Mouse (Mus musculus): ENCODE results near the gene Ccdc106. TPM values are rescaled to one million over a fixed set of nuclear protein-coding genes. Genes with fewer than 3 reads are reported as not detected.

The Ccdc106 gene
- polyA plus RNA-seq (2015; fragmentation: Nextera tagmentation; extraction: Ambion mirVana): 0.22 and 1.5 TPM in 2 replicates

GRCm38 (mm10) chr7:5020000-5020681 lies at the start of gene Ccdc106, which contains the start of gene Zfp865:
Gene Ccdc106, plus strand, starts transcription at chr7:5020553.
Gene Zfp865, plus strand, starts transcription at chr7:5020376.

GRCm38 (mm10) chr7:4971068-4971467 lies 49.3 kb upstream of the Ccdc106 start, which contains the start of gene Sbk3:
Gene Sbk3, minus strand, starts transcription at chr7:4971168.

DNA sequence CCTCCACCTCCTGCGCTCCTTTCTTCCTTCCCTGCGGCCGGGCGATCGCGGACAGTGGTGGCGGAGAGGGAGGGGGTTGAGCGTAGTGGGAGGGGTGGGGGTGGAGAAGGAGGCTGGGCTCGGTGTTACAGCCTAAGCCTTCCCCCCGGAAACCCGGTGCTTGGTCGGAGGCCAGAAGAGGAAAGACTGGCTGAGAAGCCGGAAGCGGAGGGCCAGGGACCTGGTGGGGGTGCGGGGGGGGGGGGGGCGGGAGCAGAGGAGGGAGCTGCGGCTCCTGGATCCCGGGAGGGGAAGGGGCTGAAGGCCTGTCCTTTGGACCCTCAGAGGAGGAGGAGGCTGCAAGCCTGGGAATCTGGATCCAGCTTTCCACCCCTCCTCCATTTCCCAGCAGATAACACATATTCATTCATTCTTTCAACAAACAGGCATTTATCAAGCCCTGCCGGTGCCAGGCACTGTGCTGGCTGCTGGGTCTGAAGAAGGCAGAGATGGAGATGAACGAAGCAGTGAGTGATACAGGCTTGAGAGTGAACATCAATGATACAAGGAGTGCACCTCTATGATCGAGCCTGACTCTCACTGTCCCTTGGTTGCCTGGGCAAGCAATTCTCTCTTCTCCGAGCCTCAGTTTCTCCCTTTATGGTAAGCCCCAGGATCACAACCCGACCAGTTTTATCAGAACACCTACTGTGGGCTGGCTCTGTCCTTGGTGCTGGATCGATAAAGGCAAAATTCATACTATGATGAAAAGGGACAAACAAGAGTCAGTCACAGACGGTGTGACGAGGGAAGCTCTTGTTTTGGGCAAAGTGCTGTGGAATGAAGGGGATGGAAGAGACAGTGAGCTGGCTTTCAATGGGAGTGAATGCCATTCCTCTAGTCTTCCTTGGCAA lies 24.1 kb upstream of the Ccdc106 start, which contains the start of gene Zfp579:
Zfp579 (minus strand) TSS at position 156 of the 893 bp plus-strand sequence.

DNA sequence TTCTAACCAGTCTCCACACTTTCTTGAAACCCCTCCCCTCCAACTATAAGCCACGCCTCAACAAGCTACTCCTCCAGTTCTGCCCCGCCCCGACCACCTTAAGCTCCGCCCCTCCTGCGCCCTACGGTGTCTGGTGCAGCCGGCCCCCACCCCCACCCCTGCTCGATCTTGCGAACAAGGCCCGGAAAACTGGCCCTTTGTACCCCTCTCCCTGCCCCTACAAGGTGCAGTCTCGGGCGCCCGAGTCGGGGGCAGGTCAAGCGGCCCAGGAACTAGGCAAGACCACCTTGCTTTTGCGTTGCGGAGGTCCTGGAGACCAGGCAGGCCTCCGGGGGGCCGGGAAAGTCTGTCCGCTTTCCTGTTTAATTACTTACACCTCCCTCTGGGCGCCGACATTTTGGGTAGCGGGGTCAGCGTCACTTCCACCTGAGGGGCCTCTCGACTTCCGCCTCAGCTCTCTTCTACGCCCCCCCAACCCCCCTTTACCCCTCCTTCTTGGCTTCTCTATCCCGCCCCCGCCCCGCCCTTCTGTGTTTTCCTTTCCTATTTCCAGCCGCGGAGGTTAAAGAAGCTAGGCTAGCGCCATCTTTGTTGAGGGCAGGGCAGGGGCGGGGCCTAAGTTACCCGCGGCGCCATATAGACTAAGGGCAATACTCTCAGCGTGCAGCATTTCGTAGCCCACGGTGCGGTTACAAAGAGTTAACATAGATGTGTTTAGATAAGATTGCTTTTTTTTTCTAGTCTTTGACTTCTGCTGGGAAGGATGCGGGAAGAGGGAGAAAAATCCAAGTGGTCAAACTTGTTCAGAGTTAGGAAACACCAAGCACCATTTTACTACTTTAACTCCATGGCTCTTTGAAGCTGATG lies 5.9 kb upstream of the Ccdc106 start, which contains the start of the genes Zfp524 and Fiz1:
Zfp524 (plus strand) TSS at position 165 of the 867 bp plus-strand sequence.
Fiz1 (minus strand) TSS at position 447 of the 867 bp plus-strand sequence.

DNA sequence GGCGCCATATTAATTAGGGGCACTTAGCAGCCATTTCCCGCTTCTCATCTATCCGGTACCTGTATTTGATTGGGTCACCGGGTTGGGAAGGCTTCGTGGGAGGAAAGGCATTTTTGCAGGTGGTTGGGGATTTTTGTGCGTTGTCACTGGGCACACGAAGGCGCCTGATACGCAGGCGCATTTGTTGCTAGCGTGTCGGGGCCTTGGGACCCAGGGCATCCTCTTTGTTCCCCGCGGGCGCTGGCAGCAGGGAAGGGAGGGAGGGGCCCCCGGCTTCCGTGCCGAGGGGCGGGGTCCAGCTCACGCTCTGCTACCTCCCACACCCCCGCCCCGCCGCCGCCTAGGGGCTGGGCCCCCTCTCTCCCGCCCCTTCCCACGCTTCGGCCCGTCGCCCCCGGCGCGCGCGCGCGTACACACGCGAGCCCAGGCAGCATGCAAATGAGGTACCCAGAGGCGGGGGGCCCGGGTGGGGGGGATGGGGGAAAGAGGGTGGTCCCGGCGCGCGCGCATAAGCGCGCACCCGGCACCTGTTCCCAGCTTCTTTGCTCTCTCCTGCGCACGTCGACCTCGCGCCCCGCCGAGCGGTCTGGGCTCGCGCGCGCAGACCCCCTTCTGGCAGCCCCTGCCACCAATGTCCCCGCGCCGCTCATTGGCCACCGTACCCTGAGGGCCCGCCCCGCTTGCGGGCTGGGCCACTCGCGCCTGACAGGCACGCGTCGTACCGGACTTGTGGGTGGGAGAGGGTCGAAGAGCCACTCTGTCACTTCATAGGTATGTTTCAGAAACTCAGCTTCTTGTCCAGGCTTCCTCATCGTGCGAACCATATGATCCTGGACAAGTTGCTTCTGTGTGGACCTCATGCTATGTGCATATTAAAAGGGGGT lies 5.0 kb upstream of the Ccdc106 start, which contains the start of gene Gm44973:
Gm44973 (plus strand) TSS at position 379 of the 884 bp plus-strand sequence.

DNA sequence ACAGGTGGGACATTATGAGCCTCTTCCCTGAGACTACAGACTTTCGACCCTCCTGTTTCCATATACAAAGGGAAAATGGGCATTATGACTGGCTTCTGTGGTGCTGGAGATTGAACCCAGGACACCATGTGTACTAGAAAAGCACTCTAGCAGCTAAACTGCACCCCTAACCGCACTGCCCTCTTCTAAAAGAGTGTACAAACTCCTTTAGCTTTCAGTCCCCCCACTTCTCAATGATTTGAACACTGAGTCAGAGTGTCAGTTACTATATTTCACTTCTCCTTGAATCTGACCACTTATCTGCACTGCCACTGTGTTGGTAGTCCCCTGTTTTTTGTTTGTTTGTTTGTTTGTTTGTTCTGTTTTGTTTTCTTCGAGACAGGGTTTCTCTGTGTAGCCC lies 13.5 kb downstream of the Ccdc106 start, which contains the start of gene 4632433K11Rik:
4632433K11Rik (plus strand) TSS at position 301 of the 400 bp plus-strand sequence.

DNA sequence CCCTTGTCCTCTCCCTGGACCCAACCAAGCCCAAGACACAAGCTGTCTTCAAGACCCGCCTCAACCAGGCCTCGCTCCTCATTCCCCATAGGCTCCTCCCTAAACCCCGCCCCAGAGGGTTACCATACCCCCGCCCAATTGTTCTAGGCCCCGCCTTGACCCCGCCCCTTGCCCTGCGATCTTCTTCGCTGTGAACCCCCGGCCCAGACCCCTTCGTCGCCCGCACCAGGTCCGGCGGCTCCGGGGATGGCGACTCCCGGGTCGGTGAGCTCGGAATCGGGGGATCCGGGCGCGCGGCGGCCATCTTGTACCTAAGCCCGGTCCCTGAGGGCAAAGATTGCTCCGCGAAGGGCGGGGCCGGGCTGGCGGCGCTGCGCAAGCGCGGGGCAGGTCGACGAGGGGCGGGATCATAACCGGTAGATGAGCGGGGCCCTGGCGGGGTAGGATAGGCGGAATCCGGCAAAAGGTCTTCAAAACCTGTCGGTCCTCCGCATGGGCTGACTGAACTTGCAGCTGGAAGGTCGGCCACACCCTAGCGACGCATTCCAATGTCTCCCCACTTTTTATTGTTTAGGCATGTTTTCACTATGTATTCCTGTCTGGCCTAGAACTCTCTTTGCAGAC lies 17.9 kb downstream of the Ccdc106 start, which contains the start of gene Zfp784:
Zfp784 (minus strand) TSS at position 338 of the 624 bp plus-strand sequence.

GRCm38 (mm10) chr7:5051193-5052192 lies 31.1 kb downstream of the Ccdc106 start, which contains the start of gene Zfp580:
Gene Zfp580, plus strand, starts transcription at chr7:5051538.

DNA sequence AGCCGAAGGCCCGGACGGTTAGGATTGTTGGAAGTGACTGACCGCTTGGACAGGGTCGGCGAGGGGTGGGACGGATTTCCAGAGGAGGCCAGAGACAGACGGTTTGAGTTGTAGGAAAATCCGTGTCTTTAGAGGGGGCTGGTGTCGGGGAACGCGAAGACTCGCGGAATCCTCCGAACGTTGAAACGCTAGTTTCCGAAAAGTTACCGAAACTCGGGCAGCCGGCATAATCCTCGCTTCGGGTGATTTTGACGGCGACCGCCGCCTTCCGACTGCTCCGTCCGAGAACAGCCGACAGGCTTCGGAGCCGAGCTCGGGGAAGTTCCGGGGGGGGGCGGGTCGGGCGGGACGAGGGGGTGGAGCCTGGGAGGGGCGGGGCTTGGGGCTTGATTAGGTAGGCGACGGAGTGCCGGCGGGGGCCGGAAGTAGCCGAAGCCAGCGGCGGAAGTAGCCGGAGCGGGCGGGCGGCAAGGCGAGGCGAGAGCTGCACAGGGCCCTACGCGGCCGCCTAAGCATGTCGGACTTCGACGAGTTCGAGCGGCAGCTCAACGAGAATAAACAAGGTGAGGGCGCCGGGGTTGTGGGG lies 41.5 kb downstream of the Ccdc106 start, which contains the start of gene U2af2:
U2af2 (plus strand) TSS at position 370 of the 586 bp plus-strand sequence.

GRCm38 (mm10) chr7:5080010-5080751 lies 59.8 kb downstream of the Ccdc106 start, which contains the start of gene Epn1:
Gene Epn1, plus strand, starts transcription at chr7:5080235.

Other genes with a start within 250 kb of the Ccdc106 start
- gene Fam71e2, start 249.3 kb upstream of the Ccdc106 start, polyA plus RNA-seq (2015; fragmentation: Nextera tagmentation; extraction: Ambion mirVana): not detected in 2 replicates
- 0.09 TPM in 1 of 2 replicates, not detected in the other for gene Il11, start 237.7 kb upstream of the Ccdc106 start, polyA plus RNA-seq (2015; fragmentation: Nextera tagmentation; extraction: Ambion mirVana)
- not detected in 2 replicates for gene Tmem190, start 237.6 kb upstream of the Ccdc106 start, polyA plus RNA-seq (2015; fragmentation: Nextera tagmentation; extraction: Ambion mirVana)
- 8.2 and 8.9 TPM in 2 replicates for gene Tmem238, start 230.9 kb upstream of the Ccdc106 start, polyA plus RNA-seq (2015; fragmentation: Nextera tagmentation; extraction: Ambion mirVana)
- 262 and 278 TPM in 2 replicates for gene Rpl28, start 227.7 kb upstream of the Ccdc106 start, polyA plus RNA-seq (2015; fragmentation: Nextera tagmentation; extraction: Ambion mirVana)
- 106 and 115 TPM in 2 replicates for gene Ube2s, start 208.0 kb upstream of the Ccdc106 start, polyA plus RNA-seq (2015; fragmentation: Nextera tagmentation; extraction: Ambion mirVana)
- gene Shisa7, start 175.9 kb upstream of the Ccdc106 start, polyA plus RNA-seq (2015; fragmentation: Nextera tagmentation; extraction: Ambion mirVana): not detected in 2 replicates
- gene Isoc2b, start 150.3 kb upstream of the Ccdc106 start, polyA plus RNA-seq (2015; fragmentation: Nextera tagmentation; extraction: Ambion mirVana): 3.2 and 8.0 TPM in 2 replicates
- gene Isoc2a, start 143.4 kb upstream of the Ccdc106 start, polyA plus RNA-seq (2015; fragmentation: Nextera tagmentation; extraction: Ambion mirVana): 0.87 and 1.4 TPM in 2 replicates
- 0.10 TPM in 1 of 2 replicates, not detected in the other for gene Gm36210, start 114.0 kb upstream of the Ccdc106 start, polyA plus RNA-seq (2015; fragmentation: Nextera tagmentation; extraction: Ambion mirVana)
- 1.8 and 2.0 TPM in 2 replicates for gene Zfp628, start 105.3 kb upstream of the Ccdc106 start, polyA plus RNA-seq (2015; fragmentation: Nextera tagmentation; extraction: Ambion mirVana)
- 0.66 and 1.3 TPM in 2 replicates for gene Nat14, start 98.5 kb upstream of the Ccdc106 start, polyA plus RNA-seq (2015; fragmentation: Nextera tagmentation; extraction: Ambion mirVana)
- gene Ssc5d, start 94.8 kb upstream of the Ccdc106 start, polyA plus RNA-seq (2015; fragmentation: Nextera tagmentation; extraction: Ambion mirVana): 8.7 and 10.2 TPM in 2 replicates
- gene Sbk2, start 56.1 kb upstream of the Ccdc106 start, polyA plus RNA-seq (2015; fragmentation: Nextera tagmentation; extraction: Ambion mirVana): 6.5 and 8.4 TPM in 2 replicates
- not detected in 2 replicates for gene Sbk3, start 49.4 kb upstream of the Ccdc106 start, polyA plus RNA-seq (2015; fragmentation: Nextera tagmentation; extraction: Ambion mirVana)
- 9.2 and 12.0 TPM in 2 replicates for gene Zfp579, start 24.4 kb upstream of the Ccdc106 start, polyA plus RNA-seq (2015; fragmentation: Nextera tagmentation; extraction: Ambion mirVana)
- gene Zfp524, start 6.1 kb upstream of the Ccdc106 start, polyA plus RNA-seq (2015; fragmentation: Nextera tagmentation; extraction: Ambion mirVana): 14.0 and 16.9 TPM in 2 replicates
- gene Fiz1, start 5.9 kb upstream of the Ccdc106 start, polyA plus RNA-seq (2015; fragmentation: Nextera tagmentation; extraction: Ambion mirVana): 16.4 and 17.7 TPM in 2 replicates
- 0.17 and 1.3 TPM in 2 replicates for gene Gm44973, start 5.1 kb upstream of the Ccdc106 start, polyA plus RNA-seq (2015; fragmentation: Nextera tagmentation; extraction: Ambion mirVana)
- 3.0 and 3.2 TPM in 2 replicates for gene Zfp865, start 177 bp upstream of the Ccdc106 start, polyA plus RNA-seq (2015; fragmentation: Nextera tagmentation; extraction: Ambion mirVana)
- gene 4632433K11Rik, start 13.6 kb downstream of the Ccdc106 start, polyA plus RNA-seq (2015; fragmentation: Nextera tagmentation; extraction: Ambion mirVana): not detected in 2 replicates
- 6.2 and 7.1 TPM in 2 replicates for gene Zfp784, start 17.9 kb downstream of the Ccdc106 start, polyA plus RNA-seq (2015; fragmentation: Nextera tagmentation; extraction: Ambion mirVana)
- 15.9 and 17.3 TPM in 2 replicates for gene Zfp580, start 31.0 kb downstream of the Ccdc106 start, polyA plus RNA-seq (2015; fragmentation: Nextera tagmentation; extraction: Ambion mirVana)
- gene U2af2, start 41.6 kb downstream of the Ccdc106 start, polyA plus RNA-seq (2015; fragmentation: Nextera tagmentation; extraction: Ambion mirVana): 37.4 and 39.9 TPM in 2 replicates
- gene Epn1, start 59.7 kb downstream of the Ccdc106 start, polyA plus RNA-seq (2015; fragmentation: Nextera tagmentation; extraction: Ambion mirVana): 37.1 and 45.9 TPM in 2 replicates
- gene Rfpl4, start 96.4 kb downstream of the Ccdc106 start, polyA plus RNA-seq (2015; fragmentation: Nextera tagmentation; extraction: Ambion mirVana): not detected in 2 replicates
- 1.1 and 1.8 TPM in 2 replicates for gene Rasl2-9, start 105.4 kb downstream of the Ccdc106 start, polyA plus RNA-seq (2015; fragmentation: Nextera tagmentation; extraction: Ambion mirVana)
- gene Vmn1r55, start 129.1 kb downstream of the Ccdc106 start, polyA plus RNA-seq (2015; fragmentation: Nextera tagmentation; extraction: Ambion mirVana): not detected in 2 replicates
- gene Vmn1r56, start 176.2 kb downstream of the Ccdc106 start, polyA plus RNA-seq (2015; fragmentation: Nextera tagmentation; extraction: Ambion mirVana): not detected in 2 replicates
- gene Vmn1r57, start 197.9 kb downstream of the Ccdc106 start, polyA plus RNA-seq (2015; fragmentation: Nextera tagmentation; extraction: Ambion mirVana): not detected in 2 replicates